Mouse (Mus musculus) MEL (cell line): ENCODE results near the gene Bach1. TPM values are rescaled to one million over a fixed set of nuclear protein-coding genes. Genes with fewer than 3 reads are reported as not detected.
A peak's percentile ranks its signal among the peaks of the same experiment; 100 is the strongest.

ENCODE experiments used
- DNase-seq: peaks from one replicate; pipeline ENCODE4 v3.0.0; 2011; ENCODE audit warnings: low read depth, low spot score
- H3K27ac ChIP-seq: 2 replicates; pipeline ENCODE4 v1.5.1; 2012; ENCODE audit warnings: low read depth, mild to moderate bottlenecking, control low read depth, low read length, moderate library complexity; ENCODE audit not compliant: control insufficient read depth
- H3K27me3 ChIP-seq, 2 experiments: fragments of 150-350 bp in 1 of 2; sonication (generic) in 1 of 2; 2 replicates each; pipeline ENCODE4 v1.6.1; 2012; ENCODE audit warnings: low read length in 2 of 2, mild to moderate bottlenecking in 2 of 2, improper control_type of control experiment in 1 of 2, moderate library complexity in 1 of 2; ENCODE audit not compliant: insufficient read depth in 2 of 2, control insufficient read depth in 1 of 2
- H3K36me3 ChIP-seq, 2 experiments: 2 replicates each; pipeline ENCODE4 v1.6.1; 2012 to 2014; ENCODE audit warnings: low read length in 2 of 2, improper control_type of control experiment in 1 of 2, inconsistent platforms in 1 of 2, mild to moderate bottlenecking in 1 of 2; ENCODE audit not compliant: insufficient read depth in 2 of 2, control insufficient read depth in 1 of 2
- H3K4me1 ChIP-seq, 2 experiments: fragments of 150-350 bp in 1 of 2; sonication (generic) in 1 of 2; 2 replicates each; pipeline ENCODE4 v1.6.1; 2012; ENCODE audit warnings: low read length in 2 of 2, improper control_type of control experiment in 1 of 2, mild to moderate bottlenecking in 1 of 2; ENCODE audit not compliant: insufficient read depth in 2 of 2, control insufficient read depth in 1 of 2
- H3K4me3 ChIP-seq, 2 experiments: fragments of 150-350 bp in 1 of 2; sonication (generic) in 1 of 2; 2 replicates each; pipeline ENCODE4 v1.5.1; 2012; ENCODE audit warnings: low read depth in 2 of 2, low read length in 2 of 2, mild to moderate bottlenecking in 2 of 2, moderate library complexity in 2 of 2, control low read depth in 1 of 2, improper control_type of control experiment in 1 of 2; ENCODE audit not compliant: control insufficient read depth in 1 of 2, insufficient read depth in 1 of 2
- H3K79me2 ChIP-seq: 2 replicates; pipeline ENCODE4 v1.6.1; 2012; ENCODE audit warnings: mild to moderate bottlenecking, low read length, moderate library complexity; ENCODE audit not compliant: control insufficient read depth, poor library complexity, insufficient read depth
- H3K9ac ChIP-seq: 2 replicates; pipeline ENCODE4 v1.6.1; 2012; ENCODE audit warnings: low read depth, mild to moderate bottlenecking, control low read depth, low read length, moderate library complexity; ENCODE audit not compliant: control insufficient read depth, poor library complexity, severe bottlenecking
- H3K9me3 ChIP-seq: fragments of 150-350 bp; sonication (generic); replicated peaks from 2 replicates; pipeline ENCODE4 v1.6.1; 2012; ENCODE audit warnings: mild to moderate bottlenecking, low read length, improper control_type of control experiment, moderate library complexity; ENCODE audit not compliant: insufficient read depth
- BHLHE40 ChIP-seq: IDR thresholded peaks from 2 replicates; pipeline ENCODE4 v1.6.1; 2012; ENCODE audit warnings: low read depth, mild to moderate bottlenecking, inconsistent platforms, low read length, improper control_type of control experiment, borderline replicate concordance
- CHD1 ChIP-seq: IDR thresholded peaks from 2 replicates; pipeline ENCODE4 v1.6.1; 2012; ENCODE audit warnings: low read depth, mild to moderate bottlenecking, inconsistent platforms, low read length, improper control_type of control experiment
- E2F4 ChIP-seq: IDR thresholded peaks from 2 replicates; pipeline ENCODE4 v1.6.1; 2011; ENCODE audit warnings: low read depth, low read length, improper control_type of control experiment, borderline replicate concordance
- ELF1 ChIP-seq: IDR thresholded peaks from 2 replicates; pipeline ENCODE4 v1.6.1; 2014; ENCODE audit warnings: low read depth, mild to moderate bottlenecking, inconsistent platforms, low read length, improper control_type of control experiment, moderate library complexity
- EP300 ChIP-seq, 2 experiments: IDR thresholded peaks; 2 replicates each; pipeline ENCODE4 v1.6.1; 2011; ENCODE audit warnings: improper control_type of control experiment in 2 of 2, low read length in 2 of 2, low read depth in 1 of 2, mild to moderate bottlenecking in 1 of 2
- ETS1 ChIP-seq: IDR thresholded peaks from 2 replicates; pipeline ENCODE4 v1.6.1; 2012; ENCODE audit warnings: low read depth, mild to moderate bottlenecking, inconsistent platforms, low read length, improper control_type of control experiment, moderate library complexity
- GABPA ChIP-seq: IDR thresholded peaks from 2 replicates; pipeline ENCODE4 v1.6.1; 2012; ENCODE audit warnings: low read depth, mild to moderate bottlenecking, inconsistent platforms, low read length, improper control_type of control experiment, moderate library complexity
- GATA1 ChIP-seq: IDR thresholded peaks from 2 replicates; pipeline ENCODE4 v1.6.1; 2011; ENCODE audit warnings: low read depth, low read length, improper control_type of control experiment
- KAT2A ChIP-seq: conservative IDR thresholded peaks from 2 replicates; pipeline ENCODE4 v1.6.1; 2012; ENCODE audit warnings: low read depth, low read length, improper control_type of control experiment, inconsistent platforms
- MAFK ChIP-seq: IDR thresholded peaks from 2 replicates; pipeline ENCODE4 v1.6.1; 2011; ENCODE audit warnings: low read depth, mild to moderate bottlenecking, low read length, improper control_type of control experiment, borderline replicate concordance
- MAX ChIP-seq: IDR thresholded peaks from 2 replicates; pipeline ENCODE4 v1.6.1; 2011; ENCODE audit warnings: low read length, improper control_type of control experiment
- MAZ ChIP-seq: IDR thresholded peaks from 2 replicates; pipeline ENCODE4 v1.6.1; 2012; ENCODE audit warnings: low read depth, mild to moderate bottlenecking, inconsistent platforms, low read length, improper control_type of control experiment
- MXI1 ChIP-seq: IDR thresholded peaks from 2 replicates; pipeline ENCODE4 v1.6.1; 2011; ENCODE audit warnings: mild to moderate bottlenecking, low read depth, low read length, improper control_type of control experiment
- MYB ChIP-seq: IDR thresholded peaks from 2 replicates; pipeline ENCODE4 v1.6.1; 2011; ENCODE audit warnings: mild to moderate bottlenecking, low read depth, low read length, improper control_type of control experiment
- MYC ChIP-seq: IDR thresholded peaks from 2 replicates; pipeline ENCODE4 v1.6.1; 2011; ENCODE audit warnings: low read depth, mild to moderate bottlenecking, low read length, improper control_type of control experiment, moderate library complexity
- POLR2A ChIP-seq, 2 experiments: IDR thresholded peaks; 2 replicates each; pipeline ENCODE4 v1.6.1; 2011 to 2012; ENCODE audit warnings: low read length in 2 of 2, mild to moderate bottlenecking in 2 of 2, control low read depth in 1 of 2, improper control_type of control experiment in 1 of 2, low read depth in 1 of 2, moderate library complexity in 1 of 2; ENCODE audit not compliant: control insufficient read depth in 1 of 2, insufficient read depth in 1 of 2, poor library complexity in 1 of 2
- POLR2AphosphoS5 ChIP-seq: IDR thresholded peaks from 2 replicates; pipeline ENCODE4 v1.6.1; 2012; ENCODE audit warnings: low read depth, borderline replicate concordance, mild to moderate bottlenecking, inconsistent platforms, low read length, moderate library complexity, mixed read lengths
- SIN3A ChIP-seq: IDR thresholded peaks from 2 replicates; pipeline ENCODE4 v1.6.1; 2012; ENCODE audit warnings: low read length, improper control_type of control experiment, inconsistent platforms
- SMC3 ChIP-seq: IDR thresholded peaks from 2 replicates; pipeline ENCODE4 v1.6.1; 2011; ENCODE audit warnings: low read depth, low read length, improper control_type of control experiment
- TAL1 ChIP-seq: IDR thresholded peaks from 2 replicates; pipeline ENCODE4 v1.6.1; 2012; ENCODE audit warnings: mild to moderate bottlenecking, inconsistent platforms, low read length, moderate library complexity, mixed read lengths
- USF1 ChIP-seq: IDR thresholded peaks from 2 replicates; pipeline ENCODE4 v1.6.1; 2014; ENCODE audit warnings: low read depth, mild to moderate bottlenecking, inconsistent platforms, low read length, improper control_type of control experiment, moderate library complexity
- USF2 ChIP-seq, 2 experiments: IDR thresholded peaks; 2 replicates each; pipeline ENCODE4 v1.6.1; 2011 to 2012; ENCODE audit warnings: improper control_type of control experiment in 2 of 2, low read length in 2 of 2, borderline replicate concordance in 1 of 2, inconsistent platforms in 1 of 2, low read depth in 1 of 2, mild to moderate bottlenecking in 1 of 2; ENCODE audit not compliant: insufficient read depth in 1 of 2
- ZMIZ1 ChIP-seq: IDR thresholded peaks from 2 replicates; pipeline ENCODE4 v1.6.1; 2012; ENCODE audit warnings: low read depth, mild to moderate bottlenecking, inconsistent platforms, low read length, improper control_type of control experiment, moderate library complexity
- polyA plus RNA-seq, 2 experiments: library from polyadenylated mRNA; stranded (reverse) in 1 of 2; unstranded in 1 of 2; fragments of >175 nt in 1 of 2; fragments of >200 nt in 1 of 2; gene quantifications; 2 replicates each; pipeline versions ENCODE4 v1.2.1 to v1.2.4; 2012; ENCODE audit warnings: low replicate concordance in 2 of 2, low read depth in 1 of 2; ENCODE audit not compliant: insufficient read length in 2 of 2, insufficient read depth in 1 of 2, missing spikeins in 1 of 2
- total RNA-seq: library from RNA; depleted of rRNA; stranded (reverse); fragments of 300-350 nt; gene quantifications from 2 replicates; pipeline ENCODE4 v1.2.3, GENCODE M21; 2012

The Bach1 gene
- total and polyA plus RNA-seq, 3 experiments: 20.5 to 21.1 TPM; not detected in 1

GRCm38 (mm10) chr16:87711961-87712360 is 13.2 kb downstream of the Bach1 start:
- H3K36me3 ChIP-seq: peaks cover 2 to 32% of the 10 kb centered on the region in 2 experiments; a peak in 3 of 4 replicates
- H3K9me3 ChIP-seq: no peaks in the 10 kb centered on the region
- peaks cover 61% of the 10 kb centered on the region for H3K79me2 ChIP-seq
- no peak overlapping the region for H3K4me3 ChIP-seq
- TF ChIP-seq SIN3A (no peak), POLR2AphosphoS5 (no peak), GATA1 (peak; percentile 18; the same call in 1 of the 2 replicates), BHLHE40 (no peak), USF1 (no peak), GABPA (no peak), MAX (peak; percentile 3; the same call in 1 of the 2 replicates), MXI1 (no peak), KAT2A (no peak), POLR2A (IDR thresholded peaks at IDR 0.05; ENCODE audit: control insufficient read depth in 1 of 2, insufficient read depth in 1 of 2, low read depth in 1 of 2, low read length in 2 of 2, poor library complexity in 1 of 2) (no peak), MAZ (no peak), MYB (no peak), CHD1 (no peak), EP300 (IDR thresholded peaks at IDR 0.05; ENCODE audit: low read depth in 1 of 2, low read length in 2 of 2) (no peak), ZMIZ1 (no peak), ETS1 (peak; percentile 45; the same call in 1 of the 2 replicates), MYC (no peak), ELF1 (no peak), USF2 (IDR thresholded peaks at IDR 0.05; ENCODE audit: borderline replicate concordance in 1 of 2, insufficient read depth in 1 of 2, low read depth in 1 of 2, low read length in 2 of 2) (no peak), TAL1 (no peak), SMC3 (no peak), E2F4 (no peak), MAFK (no peak)
- peak overlapping the region; percentile 75; the same call in 1 of the 2 replicates for H3K27ac ChIP-seq
- no peaks in the 10 kb centered on the region for H3K27me3 ChIP-seq
- DNase-seq: peak; percentile 56
- no peak overlapping the region for H3K9ac ChIP-seq
- H3K4me1 ChIP-seq: peaks cover 11 to 36% of the 10 kb centered on the region in 2 experiments
